Mouse (Mus musculus) colon, adult 2 months (tissue): ENCODE results near the gene Xcl1. TPM values are rescaled to one million over a fixed set of nuclear protein-coding genes. Genes with fewer than 3 reads are reported as not detected.

Experiments used
- polyA plus RNA-seq: library from polyadenylated mRNA; depleted of rRNA; stranded (reverse); fragments of >200 nt; gene quantifications from 2 replicates; pipeline ENCODE4 v1.2.3, GENCODE M21; 2012; rRNA removed

Xcl1 gene
- polyA plus RNA-seq = 0.49 and 0.86 TPM in 2 replicates

GRCm38 (mm10) chr1:164935477-164936044 lies at the start of gene Xcl1:
Xcl1 (minus strand) TSS chr1:164935527.

Other genes with a start within 250 kb of the Xcl1 start
- 62.4 and 64.2 TPM in 2 replicates for gene Dpt, start 138.9 kb downstream of the Xcl1 start, polyA plus RNA-seq
- gene Tbx19, start 225.2 kb upstream of the Xcl1 start, polyA plus RNA-seq = not detected in 2 replicates